Mouse (Mus musculus) lung, postnatal 14 days (tissue): ENCODE measurements around the gene Pgk2.
"Not testable (repeated sequence)": the region's sequence is repeated elsewhere in the genome, so short reads cannot be mapped to it uniquely, and the experiment has no call there.

Source experiments
- DNase-seq: peaks from one replicate; pipeline ENCODE4 v3.0.0; 2021

Gene Pgk2

GRCm38 (mm10) chr17:40208540-40208939 is at the start of gene Pgk2:
Pgk2 (minus strand) TSS chr17:40208640.
- DNase-seq, result no peak

GRCm38 (mm10) chr17:40252487-40252886 is 44.0 kb upstream of the Pgk2 start:
- no peak for DNase-seq

- no peak for DNase-seq
Measured at GRCm38 (mm10) chr17:40242135-40242534, 33.7 kb upstream of the Pgk2 start, which contains the start of gene Crisp3. Crisp3 (minus strand) TSS chr17:40242288.

- not testable (repeated sequence) for DNase-seq
Measured at GRCm38 (mm10) chr17:40201803-40202202, 6.6 kb downstream of the Pgk2 start.

GRCm38 (mm10) chr17:40190192-40190591 is 18.2 kb downstream of the Pgk2 start:
- not testable (repeated sequence) for DNase-seq

GRCm38 (mm10) chr17:40157729-40158359 is 50.6 kb downstream of the Pgk2 start:
- not testable (repeated sequence) for DNase-seq
